23 mouse cellular contexts compared by ENCODE assay signal in the genomic region with DNA sequence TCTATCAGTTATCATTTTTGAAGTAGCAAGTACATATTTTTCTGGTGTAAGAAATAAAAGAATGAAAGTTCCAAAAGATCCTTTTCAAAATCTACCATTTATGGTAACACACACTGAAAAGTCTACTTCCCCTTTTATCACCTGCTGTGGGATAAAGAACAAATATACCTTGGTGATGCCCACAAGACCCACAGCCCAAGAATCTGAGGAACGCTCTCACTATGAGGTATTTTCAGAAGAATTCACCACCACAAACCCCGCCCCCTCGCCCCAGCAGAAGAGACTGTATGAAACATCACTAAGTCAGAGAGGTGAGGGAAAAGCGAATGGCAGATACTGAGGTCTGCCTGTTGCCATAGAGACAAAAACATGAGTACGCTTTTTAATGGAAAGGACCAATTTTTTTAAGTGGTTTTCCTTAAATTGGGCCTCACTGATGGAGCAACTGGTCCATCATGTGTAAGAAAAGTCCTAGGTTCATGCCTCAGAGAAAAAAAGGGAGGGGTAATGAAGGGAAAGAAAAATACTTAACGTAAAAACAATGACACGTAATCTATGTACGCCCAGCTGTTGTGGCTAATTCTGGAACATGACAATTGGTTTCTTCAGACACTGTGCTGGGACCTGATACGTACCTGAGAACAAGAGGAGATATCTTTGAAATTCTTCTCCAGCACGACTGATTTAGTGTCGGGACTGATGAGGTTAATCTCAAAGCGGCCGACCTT.
DNase-seq lines count a peak whose midpoint lies in the region; ATAC-seq lines count a peak whose summit lies in the region.
"Had no signal": no experiment of that assay in that cellular context is flagged by ENCODE, and none has a peak within 500 bp of the region (broad histone marks: within the 10 kb centered on the region; RNA-seq: fewer than 3 reads in every experiment).

No protein-coding gene starts in this region.

- WGBS in midbrain, embryonic 11.5 days = 92% methylated on average over 13 of the region's 13 CpGs
- 92% methylated on average over 13 of the region's 13 CpGs for WGBS in midbrain, embryonic 13.5 days

- H3K4me2 ChIP-seq in midbrain, embryonic 11.5 days = no peak overlapping the region
- no peak overlapping the region for H3K4me2 ChIP-seq in midbrain, embryonic 13.5 days (replicated peaks)
- H3K4me2 ChIP-seq: forebrain, embryonic 13.5 days; heart, embryonic 15.5 days; hindbrain, embryonic 14.5 days; limb, embryonic 12.5 days; liver, embryonic 11.5 days had no signal

- H3K4me1 ChIP-seq in midbrain, embryonic 11.5 days (ENCODE audit: control insufficient read depth, insufficient read depth, low read length) = no peaks in the 10 kb centered on the region
- no peaks in the 10 kb centered on the region for H3K4me1 ChIP-seq in midbrain, embryonic 13.5 days (replicated peaks)
- H3K4me1 ChIP-seq: heart, embryonic 15.5 days had no signal

- H3K9ac ChIP-seq in midbrain, embryonic 11.5 days (ENCODE audit: low read length) = no peak overlapping the region
- H3K9ac ChIP-seq in midbrain, embryonic 13.5 days (replicated peaks) = no peak overlapping the region
- H3K9ac ChIP-seq: forebrain, embryonic 13.5 days; heart, embryonic 15.5 days; hindbrain, embryonic 14.5 days; limb, embryonic 12.5 days had no signal

- no peaks in the 10 kb centered on the region for H3K36me3 ChIP-seq in midbrain, embryonic 11.5 days (ENCODE audit: control insufficient read depth, insufficient read depth, low read length)
- no peaks in the 10 kb centered on the region for H3K36me3 ChIP-seq in midbrain, embryonic 13.5 days
- H3K36me3 ChIP-seq: limb, embryonic 12.5 days had no signal

- no peak overlapping the region for H3K27ac ChIP-seq in midbrain, embryonic 11.5 days (ENCODE audit: low read depth, low read length)
- no peak overlapping the region for H3K27ac ChIP-seq in midbrain, embryonic 13.5 days
- H3K27ac ChIP-seq: forebrain, embryonic 13.5 days; heart, embryonic 15.5 days; hindbrain, embryonic 14.5 days; kidney, postnatal 0 days; limb, embryonic 12.5 days had no signal

- ATAC-seq in midbrain, embryonic 11.5 days (ENCODE audit: low FRiP score) = no peak
- no peak for ATAC-seq in midbrain, embryonic 13.5 days
- ATAC-seq in activated CD4-positive, CD25-positive, alpha-beta regulatory T cell, adult 4 months = peak; percentile 76
- ATAC-seq in megakaryocyte progenitor cell, adult 5-6 weeks (replicated peaks; ENCODE audit: poor library complexity) = peak; percentile 37
- ATAC-seq: forebrain, embryonic 13.5 days; intestine, postnatal 0 days; midbrain, embryonic 16.5 days had no signal

- H3K27me3 ChIP-seq in midbrain, embryonic 11.5 days (ENCODE audit: control insufficient read depth, insufficient read depth, low read length) = no peaks in the 10 kb centered on the region
- no peaks in the 10 kb centered on the region for H3K27me3 ChIP-seq in midbrain, embryonic 13.5 days
- H3K27me3 ChIP-seq: forebrain, embryonic 13.5 days; heart, embryonic 15.5 days; limb, embryonic 12.5 days had no signal

- no peak overlapping the region for H3K4me3 ChIP-seq in midbrain, embryonic 11.5 days (ENCODE audit: low read depth, low read length)
- H3K4me3 ChIP-seq in midbrain, embryonic 13.5 days (replicated peaks) = no peak overlapping the region
- H3K4me3 ChIP-seq: forebrain, embryonic 13.5 days; heart, embryonic 15.5 days; limb, embryonic 12.5 days; myocyte had no signal

- DNase-seq in midbrain, embryonic 11.5 days (ENCODE audit: low spot score, missing footprints) = peak; percentile 35
- DNase-seq in layer of hippocampus, postnatal 14 days (ENCODE audit: low spot score in 2 of 2) = no peak
- no peak for DNase-seq in adrenal gland, adult (ENCODE audit: inconsistent age in 2 of 2, low spot score in 1 of 2)
- DNase-seq in adrenal gland, postnatal 14 days = no peak
- DNase-seq: adrenal gland, postnatal 25 days; cerebellum, adult 8-10 months; cerebellum, postnatal 36 days; gastrocnemius, postnatal 36 days; heart, postnatal 36 days; lung, adult 18-20 months; lung, postnatal 14 days had no signal

- no peaks in the 10 kb centered on the region for H3K9me3 ChIP-seq in midbrain, embryonic 11.5 days (ENCODE audit: control insufficient read depth, low read length)
- H3K9me3 ChIP-seq in midbrain, embryonic 13.5 days = no peaks in the 10 kb centered on the region
- H3K9me3 ChIP-seq: forebrain, embryonic 13.5 days; heart, embryonic 15.5 days; limb, embryonic 12.5 days had no signal

Comparison
In these comparisons a context has a peak if more than half of its experiments do, and no peak if none do; other contexts are left out.
1. ATAC-seq: peak in activated CD4-positive, CD25-positive, alpha-beta regulatory T cell, adult 4 months (single experiment) and megakaryocyte progenitor cell, adult 5-6 weeks (single experiment); none in midbrain, embryonic 11.5 days (single experiment) and midbrain, embryonic 13.5 days (single experiment).